15 mouse cellular contexts compared by ENCODE assay signal in the genomic region with DNA sequence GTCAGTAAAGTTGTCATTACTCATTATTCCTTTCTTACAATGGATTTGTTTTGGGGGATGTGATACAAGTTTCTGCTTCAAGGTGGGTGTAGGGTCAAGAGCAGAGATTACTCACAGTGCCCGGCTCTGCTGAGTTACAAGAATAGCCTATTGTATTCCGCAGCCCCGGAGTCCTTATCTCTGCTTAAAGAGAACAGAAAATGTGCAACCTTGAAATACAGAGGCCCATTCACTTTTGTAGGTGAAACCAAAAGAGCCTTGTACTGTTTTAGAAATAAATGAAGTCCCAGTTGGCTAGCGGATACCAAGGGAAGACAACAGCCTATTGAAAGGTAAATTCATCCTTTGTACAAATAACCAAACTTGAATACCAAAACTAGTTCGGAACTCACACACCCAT. TPM values are rescaled to one million over a fixed set of nuclear protein-coding genes. Genes with fewer than 3 reads are reported as not detected.
DNase-seq lines count a peak whose midpoint lies in the region; ATAC-seq and TF ChIP-seq lines count a peak whose summit lies in the region.
"Had no signal": no experiment of that assay in that cellular context is flagged by ENCODE, and none has a peak within 500 bp of the region (broad histone marks: within the 10 kb centered on the region; RNA-seq: fewer than 3 reads in every experiment).

No protein-coding gene starts in this region.

- no peaks in the 10 kb centered on the region for H3K27me3 ChIP-seq in embryonic facial prominence, embryonic 12.5 days

- H3K36me3 ChIP-seq in embryonic facial prominence, embryonic 12.5 days = no peaks in the 10 kb centered on the region

- no peaks in the 10 kb centered on the region for H3K9me3 ChIP-seq in embryonic facial prominence, embryonic 12.5 days

- no peak overlapping the region for H3K4me3 ChIP-seq in embryonic facial prominence, embryonic 12.5 days
- no peak overlapping the region for H3K4me3 ChIP-seq in left cerebral cortex, adult 2 months

- peak overlapping the region; percentile 77; the same call in 1 of the 2 replicates for H3K27ac ChIP-seq in embryonic facial prominence, embryonic 12.5 days
- H3K27ac ChIP-seq in left cerebral cortex, adult 2 months = no peak overlapping the region
- H3K27ac ChIP-seq: hindbrain, postnatal 0 days; macrophage had no signal

- intact Hi-C loops in heart, postnatal 36 days (cut with DNase I) = no loop called here
- intact Hi-C loops in left cerebral cortex, adult 2 months (cut with DNase I) = no loop called here

- TF ChIP-seq CTCF in left cerebral cortex, adult 2 months (IDR thresholded peaks at IDR 0.05) = no peak

- peaks cover 14% of the 10 kb centered on the region; the same call in 1 of the 2 replicates for H3K4me1 ChIP-seq in embryonic facial prominence, embryonic 12.5 days

- DNase-seq in heart, adult 18-20 months = peak; percentile 10 to 14
- no peak for DNase-seq in heart, postnatal 36 days
- DNase-seq in 3T3-L1 (ENCODE audit: low read depth, low spot score) = peak; percentile 44
- peak; percentile 16 for DNase-seq in heart, postnatal 4 days
- no peak for DNase-seq in ovary, postnatal 10 days (ENCODE audit: low spot score)
- no peak for DNase-seq in embryo, embryonic 11 days
- no peak for DNase-seq in left cerebral cortex, adult 2 months (ENCODE audit: extremely low spot score in 1 of 2, low spot score in 2 of 2)
- DNase-seq: B cell, adult 2 months; cerebellum, adult 2 months; gastrocnemius, postnatal 10 days; right cerebral cortex, postnatal 4 days; thymus, adult 2 months had no signal

- H3K9ac ChIP-seq in embryonic facial prominence, embryonic 12.5 days = no peak overlapping the region

- WGBS in embryonic facial prominence, embryonic 12.5 days = 27% methylated on average over 5 of the region's 5 CpGs

- no peak for ATAC-seq in embryonic facial prominence, embryonic 12.5 days (ENCODE audit: insufficient number of reproducible peaks, insufficient read depth, low FRiP score, low TSS enrichment)
- ATAC-seq: hindbrain, postnatal 0 days had no signal

- H3K4me2 ChIP-seq in embryonic facial prominence, embryonic 12.5 days (replicated peaks) = no peak overlapping the region

RNA-seq across cellular contexts. Expression of a gene that starts 42.2 kb away (rescaled TPM):
- 10 to 100 TPM; 48.7 to 70.1 TPM for total RNA-seq in heart, adult 18-20 months (2021)
- 10 to 100 TPM; 52.0 to 64.1 TPM for total RNA-seq in heart, postnatal 36 days (2021)
- polyA plus RNA-seq in embryonic facial prominence, embryonic 12.5 days (2016; fragmentation: Nextera tagmentation; extraction: Ambion mirVana) = 21.9 and 24.1 TPM in 2 replicates
- total RNA-seq in heart, postnatal 4 days (2021) = 10 to 100 TPM; 62.0 to 64.4 TPM
- total RNA-seq in left cerebral cortex, adult 2 months (2021) = 1 to 10 TPM; 3.8 to 4.4 TPM

Comparison
In these comparisons a context has a peak if more than half of its experiments do, and no peak if none do; other contexts are left out.
1. DNase-seq: peak in heart, adult 18-20 months (2 of 2), 3T3-L1 (single experiment) and heart, postnatal 4 days (single experiment); none in heart, postnatal 36 days (0 of 2), ovary, postnatal 10 days (single experiment), embryo, embryonic 11 days (single experiment) and left cerebral cortex, adult 2 months (0 of 2).
2. RNA of a gene that starts 42.2 kb away (total RNA-seq): 48.7 to 70.1 TPM in heart, adult 18-20 months, 62.0 to 64.4 TPM in heart, postnatal 4 days and 52.0 to 64.1 TPM in heart, postnatal 36 days; 3.8 to 4.4 TPM in left cerebral cortex, adult 2 months; every median in the first group is over 4 times any median in the second.